21 mouse cellular contexts compared by ENCODE assay signal in the genomic region with DNA sequence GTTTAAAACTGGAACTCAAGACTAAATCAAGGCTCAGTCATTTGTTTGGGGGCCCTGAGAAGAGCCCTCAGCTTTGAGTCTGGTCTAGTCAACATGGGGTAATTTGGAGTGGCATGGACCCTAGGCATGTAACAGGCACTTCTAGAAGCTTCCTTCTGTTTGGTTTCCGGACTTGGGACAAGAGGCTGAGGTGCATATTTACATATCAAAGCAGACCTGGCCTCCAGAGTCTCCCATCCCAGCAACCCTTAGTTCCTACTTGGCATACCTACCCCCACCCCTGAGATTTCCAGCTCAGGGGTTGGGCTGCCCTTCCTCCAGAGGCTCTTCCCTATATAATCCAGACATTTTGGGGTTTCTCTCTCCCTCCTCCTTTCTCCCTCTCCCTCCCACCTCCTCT. TPM values are rescaled to one million over a fixed set of nuclear protein-coding genes. Genes with fewer than 3 reads are reported as not detected.
DNase-seq lines count a peak whose midpoint lies in the region; ATAC-seq and TF ChIP-seq lines count a peak whose summit lies in the region.
"Had no signal": no experiment of that assay in that cellular context is flagged by ENCODE, and none has a peak within 500 bp of the region (broad histone marks: within the 10 kb centered on the region; RNA-seq: fewer than 3 reads in every experiment).

No protein-coding gene starts in this region.

- TF ChIP-seq POLR2A in heart, adult 2 months (IDR thresholded peaks at IDR 0.05; ENCODE audit: insufficient read depth, low read depth, low read length), result no peak
- no peak for TF ChIP-seq POLR2A in lung, adult 2 months (IDR thresholded peaks at IDR 0.05; ENCODE audit: borderline replicate concordance, extremely low read depth, low read depth, low read length)

- ATAC-seq in kidney, embryonic 16.5 days (ENCODE audit: low FRiP score, low TSS enrichment), result no peak
- ATAC-seq in lung, embryonic 16.5 days (ENCODE audit: low read depth), result no peak
- ATAC-seq: forebrain, postnatal 0 days had no signal

- TF ChIP-seq EP300 in heart, adult 2 months (IDR thresholded peaks at IDR 0.05; ENCODE audit: insufficient read depth, low read depth, low read length), result no peak

- H3K9me3 ChIP-seq in heart, embryonic 10.5 days, result no peaks in the 10 kb centered on the region
- H3K9me3 ChIP-seq in kidney, embryonic 16.5 days (ENCODE audit: low read length), result no peaks in the 10 kb centered on the region
- H3K9me3 ChIP-seq in lung, embryonic 16.5 days (ENCODE audit: control insufficient read depth, low read length), result no peaks in the 10 kb centered on the region
- H3K9me3 ChIP-seq: embryonic facial prominence, embryonic 12.5 days; forebrain, embryonic 12.5 days had no signal

- no peak overlapping the region for H3K4me3 ChIP-seq in heart, embryonic 10.5 days
- no peak overlapping the region for H3K4me3 ChIP-seq in heart, adult 2 months
- H3K4me3 ChIP-seq in kidney, embryonic 16.5 days (ENCODE audit: low read length), result no peak overlapping the region
- no peak overlapping the region for H3K4me3 ChIP-seq in lung, embryonic 16.5 days (ENCODE audit: low read length)
- no peak overlapping the region for H3K4me3 ChIP-seq in lung, adult 2 months (replicated peaks; ENCODE audit: extremely low read depth, low read depth, low read length)
- H3K4me3 ChIP-seq: embryonic facial prominence, embryonic 12.5 days; forebrain, embryonic 12.5 days; gastrocnemius, adult 2 months had no signal

- H3K9ac ChIP-seq in heart, adult 2 months (ENCODE audit: low read depth, low read length), result no peak overlapping the region
- no peak overlapping the region; the same call in 1 of the 2 replicates for H3K9ac ChIP-seq in kidney, embryonic 16.5 days (replicated peaks; ENCODE audit: low read length)
- H3K9ac ChIP-seq in lung, embryonic 16.5 days (ENCODE audit: low read length), result no peak overlapping the region
- H3K9ac ChIP-seq: embryonic facial prominence, embryonic 12.5 days; forebrain, embryonic 12.5 days; forebrain, postnatal 0 days; hindbrain, embryonic 14.5 days had no signal

- H3K27ac ChIP-seq in heart, embryonic 10.5 days, result peak overlapping the region; percentile 11; the same call in 1 of the 2 replicates
- no peak overlapping the region for H3K27ac ChIP-seq in heart, adult 2 months
- H3K27ac ChIP-seq in kidney, embryonic 16.5 days (ENCODE audit: low read length), result peak overlapping the region; percentile 84
- H3K27ac ChIP-seq in lung, embryonic 16.5 days (ENCODE audit: low read length), result peak overlapping the region; percentile 71
- H3K27ac ChIP-seq: embryonic facial prominence, embryonic 12.5 days; gastrocnemius, adult 2 months; hindbrain, embryonic 14.5 days had no signal

- peaks cover 21% of the 10 kb centered on the region for H3K36me3 ChIP-seq in heart, embryonic 10.5 days
- no peaks in the 10 kb centered on the region for H3K36me3 ChIP-seq in heart, adult 2 months (ENCODE audit: control insufficient read depth, insufficient read depth, low read length)
- H3K36me3 ChIP-seq in kidney, embryonic 16.5 days (ENCODE audit: insufficient read depth, low read length), result no peaks in the 10 kb centered on the region
- H3K36me3 ChIP-seq in lung, embryonic 16.5 days (ENCODE audit: control insufficient read depth, insufficient read depth, low read length), result no peaks in the 10 kb centered on the region
- H3K36me3 ChIP-seq: embryonic facial prominence, embryonic 12.5 days; forebrain, embryonic 12.5 days had no signal

- 67% methylated on average over 1 of the region's 1 CpGs for WGBS in heart, embryonic 10.5 days
- 86% methylated on average over 1 of the region's 1 CpGs for WGBS in heart, adult 2 months
- WGBS in kidney, embryonic 16.5 days, result 47% methylated on average over 1 of the region's 1 CpGs
- 50% methylated on average over 1 of the region's 1 CpGs for WGBS in lung, embryonic 16.5 days
- 64% methylated on average over 1 of the region's 1 CpGs for WGBS in lung, adult 2 months

- TF ChIP-seq CTCF in heart, adult 2 months (IDR thresholded peaks at IDR 0.05), result no peak
- no peak for TF ChIP-seq CTCF in lung, adult 2 months (IDR thresholded peaks at IDR 0.05; ENCODE audit: insufficient read depth, low read length)

- no peak for DNase-seq in heart, embryonic 10.5 days (ENCODE audit: low spot score)
- DNase-seq in heart, adult 2 months, result no peak
- no peak for DNase-seq in kidney, postnatal 4 days
- DNase-seq in lung, adult 2 months, result no peak
- peak; percentile 72 for DNase-seq in ZHBTc4 (ENCODE audit: low read depth, low spot score)
- DNase-seq in gastrocnemius, adult 18-20 months (ENCODE audit: low spot score), result no peak
- DNase-seq: adrenal gland, postnatal 10 days; cerebellum, adult 11 months; cerebellum, adult 8-10 months; cerebellum, postnatal 14 days; embryo, embryonic 11 days; forebrain, postnatal 0 days; gastrocnemius, adult 2 months; gastrocnemius, postnatal 25 days; heart, postnatal 10 days; heart, postnatal 4 days had no signal

- H3K4me1 ChIP-seq in heart, embryonic 10.5 days, result peaks cover 70% of the 10 kb centered on the region
- H3K4me1 ChIP-seq in heart, adult 2 months (ENCODE audit: control insufficient read depth, insufficient read depth, low read length), result peaks cover 6% of the 10 kb centered on the region
- peaks cover 58% of the 10 kb centered on the region for H3K4me1 ChIP-seq in kidney, embryonic 16.5 days (ENCODE audit: insufficient read depth, low read length)
- H3K4me1 ChIP-seq in lung, embryonic 16.5 days (replicated peaks; ENCODE audit: control insufficient read depth, insufficient read depth, low read length), result peaks cover 38% of the 10 kb centered on the region
- H3K4me1 ChIP-seq in lung, adult 2 months (ENCODE audit: control insufficient read depth, insufficient read depth, low read length), result no peaks in the 10 kb centered on the region

- H3K4me2 ChIP-seq in kidney, embryonic 16.5 days (replicated peaks; ENCODE audit: low read depth, low read length), result no peak overlapping the region
- H3K4me2 ChIP-seq in lung, embryonic 16.5 days (ENCODE audit: low read depth, low read length), result no peak overlapping the region
- H3K4me2 ChIP-seq: embryonic facial prominence, embryonic 12.5 days; forebrain, embryonic 12.5 days; hindbrain, embryonic 14.5 days had no signal

- intact Hi-C loops in heart, adult 2 months (cut with DNase I), result no loop called here

- no peaks in the 10 kb centered on the region for H3K27me3 ChIP-seq in heart, embryonic 10.5 days (ENCODE audit: insufficient read depth, poor library complexity, severe bottlenecking)
- no peaks in the 10 kb centered on the region for H3K27me3 ChIP-seq in heart, adult 2 months (ENCODE audit: control insufficient read depth, insufficient read depth, low read length)
- no peaks in the 10 kb centered on the region for H3K27me3 ChIP-seq in kidney, embryonic 16.5 days (ENCODE audit: insufficient read depth, low read length)
- H3K27me3 ChIP-seq in lung, embryonic 16.5 days (ENCODE audit: control insufficient read depth, insufficient read depth, low read depth, low read length), result no peaks in the 10 kb centered on the region
- H3K27me3 ChIP-seq: embryonic facial prominence, embryonic 12.5 days; forebrain, embryonic 12.5 days had no signal

- H3K79me2 ChIP-seq in heart, adult 2 months (replicated peaks; ENCODE audit: control insufficient read depth, insufficient read depth, low read length), result no peaks in the 10 kb centered on the region; the same call in 1 of the 2 replicates

RNA-seq across cellular contexts. Expression of gene Col18a1, which starts 20.4 kb away (rescaled TPM):
- polyA plus RNA-seq in heart, embryonic 10.5 days (2016; fragmentation: Nextera tagmentation; extraction: Ambion mirVana), result 232 and 318 TPM in 2 replicates
- 1 to 10 TPM; 9.3 to 9.8 TPM for total RNA-seq in heart, adult 2 months (2021)
- polyA plus RNA-seq in heart, adult 2 months (2012; rRNA removed), result 12.9 and 13.1 TPM in 2 replicates
- 255 and 257 TPM in 2 replicates for polyA plus RNA-seq in kidney, embryonic 16.5 days (2015; fragmentation: Nextera tagmentation; extraction: Ambion mirVana)
- 298 and 315 TPM in 2 replicates for polyA plus RNA-seq in lung, embryonic 16.5 days (2015; fragmentation: Nextera tagmentation; extraction: Ambion mirVana)
- polyA plus RNA-seq in lung, adult 2 months (2012; rRNA removed), result 38.1 and 39.3 TPM in 2 replicates
- 1 to 10 TPM; 5.2 to 6.6 TPM for total RNA-seq in gastrocnemius, adult 18-20 months (2021)
